Mouse (Mus musculus) kidney, adult 2 months (tissue): ENCODE results near the gene Kpna4. TPM values are rescaled to one million over a fixed set of nuclear protein-coding genes. Genes with fewer than 3 reads are reported as not detected.
"Not testable (repeated sequence)": the region's sequence is repeated elsewhere in the genome, so short reads cannot be mapped to it uniquely, and the experiment has no call there.

ENCODE experiments used
- DNase-seq: peaks from one replicate; pipeline ENCODE4 v3.0.0; 2021
- H3K27ac ChIP-seq: fragments of 200-500 bp; 2 replicates; pipeline ENCODE4 v1.5.1; 2012; ENCODE audit warnings: low read depth, low read length, control low read depth, inconsistent platforms; ENCODE audit not compliant: insufficient read depth
- H3K27me3 ChIP-seq: fragments of 200-500 bp; replicated peaks from 2 replicates; pipeline ENCODE4 v1.6.1; 2012; ENCODE audit warnings: mild to moderate bottlenecking, moderate library complexity, low read length, inconsistent platforms; ENCODE audit not compliant: control insufficient read depth, insufficient read depth
- H3K36me3 ChIP-seq: fragments of 200-500 bp; 2 replicates; pipeline ENCODE4 v1.6.1; 2012; ENCODE audit warnings: mild to moderate bottlenecking, moderate library complexity, low read length, inconsistent platforms; ENCODE audit not compliant: control insufficient read depth, insufficient read depth
- H3K4me1 ChIP-seq: fragments of 200-500 bp; 2 replicates; pipeline ENCODE4 v1.6.1; 2011; ENCODE audit warnings: low read length; ENCODE audit not compliant: control insufficient read depth, insufficient read depth
- H3K4me3 ChIP-seq: fragments of 200-500 bp; 2 replicates; pipeline ENCODE4 v1.5.1; 2011; ENCODE audit warnings: mild to moderate bottlenecking, low read depth, low read length, control low read depth; ENCODE audit not compliant: insufficient read depth
- CTCF ChIP-seq: fragments of 200-500 bp; conservative IDR thresholded peaks from 2 replicates; pipeline ENCODE4 v1.5.1; 2011; ENCODE audit warnings: low read depth, mild to moderate bottlenecking, control low read depth, low read length, moderate library complexity, mixed read lengths; ENCODE audit not compliant: insufficient read depth, insufficient read length
- POLR2A ChIP-seq: fragments of 200-500 bp; IDR thresholded peaks from one replicate; pipeline ENCODE4 v1.6.1; 2011; ENCODE audit warnings: low read depth, low read length, control low read depth
- WGBS: fragments of 180-500 bp; shearing (Covaris S2); methylation state at CpG from one replicate; pipeline ENCODE4 v1.1.7; 2018; 5-methylcytosine and 5-hydroxymethylcytosine counted together
- polyA plus RNA-seq: library from polyadenylated mRNA; depleted of rRNA; stranded (reverse); fragments of >200 nt; gene quantifications from 2 replicates; pipeline ENCODE4 v1.2.3, GENCODE M21; 2012

The Kpna4 gene
- polyA plus RNA-seq, 1 experiment = 11.3 TPM

- Histone ChIP-seq H3K36me3 (no peaks in the 10 kb centered on the region), H3K4me3 (peak within 1 kb of the TSS; percentile 69), H3K4me1 (0 out of 2 replicates have a peak, but pooled peaks cover 2% of the 10 kb centered on the region), H3K27ac (0 out of 2 replicates have a peak within 1 kb of the TSS, but pooled peaks have one; percentile 7), H3K27me3 (no peaks in the 10 kb centered on the region)
- peak; percentile 95 for DNase-seq
- WGBS = under 1% methylated on average over 79 of the region's 80 CpGs
- TF ChIP-seq POLR2A (no peak), CTCF (no peak)
These were observed 82.1 kb downstream of the Kpna4 start, which contains the start of gene Trim59 for GRCm38 (mm10) chr3:69044645-69045399. Trim59 (minus strand) TSS chr3:69044755.

- no peaks in the 10 kb centered on the region for H3K27me3 ChIP-seq
- TF ChIP-seq CTCF (no peak), POLR2A (no peak)
- under 1% methylated on average over 40 of the region's 42 CpGs for WGBS
- no peak for DNase-seq
- H3K27ac ChIP-seq = no peak overlapping the region
- H3K4me1 ChIP-seq = 0 out of 2 replicates have a peak, but pooled peaks cover 2% of the 10 kb centered on the region
- H3K36me3 ChIP-seq = no peaks in the 10 kb centered on the region
- peak overlapping the region; percentile 69 for H3K4me3 ChIP-seq
These were observed 82.7 kb downstream of the Kpna4 start for GRCm38 (mm10) chr3:69044167-69044591.

GRCm38 (mm10) chr3:69041298-69041697, 85.6 kb downstream of the Kpna4 start:
- H3K4me1 ChIP-seq = 0 out of 2 replicates have a peak, but pooled peaks cover 2% of the 10 kb centered on the region
- WGBS = 25% methylated on average over 5 of the region's 5 CpGs

GRCm38 (mm10) chr3:69040105-69040504, 86.8 kb downstream of the Kpna4 start:
- Histone ChIP-seq H3K4me1 (0 out of 2 replicates have a peak, but pooled peaks cover 2% of the 10 kb centered on the region), H3K27ac (no peak overlapping the region), H3K27me3 (no peaks in the 10 kb centered on the region), H3K36me3 (no peaks in the 10 kb centered on the region), H3K4me3 (no peak overlapping the region)
- 100% methylated on average over 2 of the region's 2 CpGs for WGBS
- no peak for DNase-seq
- no peak for TF ChIP-seq POLR2A
- no peak for TF ChIP-seq CTCF

More at GRCm38 (mm10) chr3:69041298-69041697, 85.6 kb downstream of the Kpna4 start:
- Histone ChIP-seq H3K27me3 (no peaks in the 10 kb centered on the region), H3K36me3 (no peaks in the 10 kb centered on the region), H3K27ac (peak overlapping the region; percentile 59; the same call in 1 of the 2 replicates), H3K4me3 (no peak overlapping the region)
- TF ChIP-seq POLR2A = no peak
- TF ChIP-seq CTCF = no peak
- peak; percentile 22 for DNase-seq

- H3K36me3 ChIP-seq = peaks cover 8% of the 10 kb centered on the region
These were observed 100.7 kb downstream of the Kpna4 start for GRCm38 (mm10) chr3:69026133-69026783.

GRCm38 (mm10) chr3:69020764-69021163, 106.1 kb downstream of the Kpna4 start:
- DNase-seq = no peak
- Histone ChIP-seq H3K4me1 (no peaks in the 10 kb centered on the region), H3K4me3 (no peak overlapping the region), H3K27me3 (no peaks in the 10 kb centered on the region), H3K36me3 (peaks cover 5% of the 10 kb centered on the region), H3K27ac (no peak overlapping the region)
- TF ChIP-seq CTCF (no peak), POLR2A (no peak)

More at GRCm38 (mm10) chr3:69026133-69026783, 100.7 kb downstream of the Kpna4 start:
- Histone ChIP-seq H3K27me3 (no peaks in the 10 kb centered on the region), H3K4me3 (no peak overlapping the region), H3K4me1 (no peaks in the 10 kb centered on the region), H3K27ac (no peak overlapping the region)
- TF ChIP-seq POLR2A = no peak
- TF ChIP-seq CTCF = 0 out of 2 replicates have a peak, but pooled peaks have one; percentile 15
- 94% methylated on average over 1 of the region's 1 CpGs for WGBS
- no peak for DNase-seq

- H3K4me1 ChIP-seq = no peaks in the 10 kb centered on the region
- no peak overlapping the region for H3K4me3 ChIP-seq
- 90% methylated on average over 2 of the region's 2 CpGs for WGBS
- H3K27me3 ChIP-seq = no peaks in the 10 kb centered on the region
- H3K27ac ChIP-seq = no peak overlapping the region
- H3K36me3 ChIP-seq = peaks cover 5% of the 10 kb centered on the region
- no peak for TF ChIP-seq CTCF
- no peak for TF ChIP-seq POLR2A
- DNase-seq = peak; percentile 12
These were observed 106.6 kb downstream of the Kpna4 start for GRCm38 (mm10) chr3:69020285-69020684.

- H3K27ac ChIP-seq, H3K4me1 ChIP-seq, H3K4me3 ChIP-seq, H3K27me3 ChIP-seq, H3K36me3 ChIP-seq, DNase-seq: not testable (repeated sequence)
- 97% methylated on average over 2 of the region's 2 CpGs for WGBS
These were observed 108.3 kb downstream of the Kpna4 start for GRCm38 (mm10) chr3:69018635-69019034.
